Mouse (Mus musculus): ENCODE data around the gene Cfap69.

DNA sequence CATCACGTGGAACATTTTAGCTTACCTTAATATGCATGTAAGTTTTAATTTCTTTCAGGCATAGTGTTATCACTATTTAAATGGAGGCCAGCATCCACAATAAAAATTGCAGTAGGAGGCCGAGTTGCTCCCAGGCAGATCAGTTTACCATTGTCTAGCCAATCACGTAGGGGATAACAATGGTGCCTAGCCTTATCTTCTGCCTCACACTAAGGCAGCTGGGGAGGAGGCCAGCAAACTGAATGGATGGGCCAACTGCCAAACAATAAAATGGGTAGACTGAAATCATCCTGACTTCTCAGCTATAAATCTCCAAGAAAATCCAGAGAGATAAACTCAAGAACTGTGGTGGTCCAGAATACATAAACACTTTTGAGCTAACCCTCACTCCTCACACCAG is 124.3 kb downstream of the Cfap69 start:
- TF ChIP-seq CTCF (IDR thresholded peaks at IDR 0.05; ENCODE audit: low read depth) (no peak), EP300 (IDR thresholded peaks at IDR 0.05; ENCODE audit: low read depth) (no peak)
